Mouse (Mus musculus) CD4-positive, CD25-positive, alpha-beta regulatory T cell, adult 2 months (primary cell): ENCODE data around the gene Zfp941.
A peak's percentile ranks its signal among the peaks of the same experiment; 100 is the strongest.

Experiments used
- DNase-seq: peaks from one replicate; pipeline ENCODE4 v3.0.0-alpha.2; 2012; ENCODE audit warnings: low read depth, low spot score

Gene Zfp941

DNA sequence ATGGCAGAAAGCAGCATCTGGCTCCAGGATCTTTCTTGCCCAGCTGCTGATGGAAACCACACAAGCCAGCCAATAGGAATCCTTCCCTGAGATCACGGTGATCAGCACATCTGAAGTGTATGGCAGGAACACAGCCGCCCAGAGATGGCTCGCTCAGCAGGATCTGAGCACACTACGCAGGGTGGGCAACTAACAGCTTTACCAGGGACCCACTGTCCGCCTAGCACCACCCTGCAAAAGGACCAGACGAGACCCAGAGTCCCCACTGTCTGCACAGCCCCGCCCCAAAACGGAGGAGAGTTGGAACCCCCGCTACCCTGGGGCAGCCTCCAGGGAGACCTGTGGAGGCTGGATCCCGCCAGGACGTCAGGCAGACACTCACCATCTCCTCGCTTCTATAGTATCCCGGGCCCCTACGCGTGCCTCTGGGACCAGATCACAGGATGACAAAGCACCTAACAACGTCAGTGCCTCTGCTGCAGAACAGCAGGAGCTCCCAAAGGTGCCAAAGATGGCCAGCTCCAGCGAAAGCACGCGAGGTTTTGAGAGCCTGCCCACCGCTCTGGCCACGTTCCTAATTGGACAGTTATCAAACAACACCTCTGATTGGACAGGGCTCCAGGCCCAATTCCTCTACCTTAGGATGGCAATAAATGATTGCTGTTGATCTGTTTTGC is at the start of gene Zfp941:
Zfp941 (minus strand) TSS at position 526 of the 677 bp plus-strand sequence.
- DNase-seq = peak; percentile 16

DNA sequence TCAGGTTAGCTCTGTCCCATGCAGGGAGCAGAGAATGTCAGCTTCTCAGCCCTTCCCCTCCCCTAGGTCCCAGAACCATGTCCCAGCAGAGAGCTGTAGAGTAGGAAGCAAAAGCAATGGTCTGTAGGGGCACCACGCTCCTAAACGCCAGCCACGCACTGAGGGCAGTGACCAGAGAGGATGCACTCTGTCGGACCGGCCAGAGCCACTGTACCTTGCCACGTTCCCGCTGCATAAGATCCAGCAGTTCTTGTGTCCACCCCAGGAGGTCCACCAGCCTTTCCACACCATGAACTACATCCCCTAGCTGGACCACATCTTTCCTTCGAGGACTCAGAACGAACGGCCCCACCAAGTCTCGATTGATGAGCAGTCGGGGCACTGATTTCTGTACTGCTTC is 42.8 kb upstream of the Zfp941 start:
- DNase-seq = no peak

GRCm38 (mm10) chr7:140860728-140861127 is 38.8 kb upstream of the Zfp941 start:
- no peak for DNase-seq

DNA sequence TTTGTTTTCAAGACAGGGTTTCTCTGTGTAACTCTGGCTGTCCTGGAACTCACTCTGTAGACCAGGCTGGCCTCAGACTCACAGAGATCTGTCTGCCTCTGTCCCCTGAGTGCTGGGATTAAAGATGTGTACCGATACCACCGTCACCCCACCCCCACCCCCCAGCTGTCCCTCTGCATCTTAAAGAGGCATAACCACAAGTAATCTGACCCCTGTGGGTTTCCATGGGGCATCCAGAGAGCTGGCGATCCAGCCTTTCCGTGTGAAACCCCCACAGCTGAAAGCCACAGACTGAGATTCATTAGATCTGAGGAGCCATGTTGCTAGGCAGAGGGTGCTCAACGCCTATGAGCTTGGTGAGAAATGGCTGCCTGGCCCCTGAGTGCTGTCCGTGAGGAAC is 38.0 kb upstream of the Zfp941 start:
- DNase-seq = no peak

DNA sequence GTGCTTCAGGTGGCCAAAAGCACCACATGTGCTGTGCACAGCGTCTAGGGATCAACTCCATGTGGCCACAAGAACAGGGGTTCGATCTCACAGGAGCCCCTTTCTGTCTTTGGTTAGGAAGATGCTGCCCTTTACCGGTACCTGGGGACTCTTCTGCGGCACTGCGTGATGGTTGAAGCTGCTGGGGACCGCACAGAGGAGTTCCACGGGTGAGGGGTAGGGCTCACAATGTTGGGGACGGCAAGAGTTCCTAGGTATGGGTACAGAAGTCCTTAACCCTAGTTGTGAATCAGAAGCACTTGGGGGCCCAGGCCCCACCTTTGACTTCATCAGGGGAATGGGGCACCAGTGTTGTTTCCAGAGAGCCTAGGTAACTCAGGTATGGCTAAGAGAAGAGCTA is 36.8 kb upstream of the Zfp941 start:
- no peak for DNase-seq

GRCm38 (mm10) chr7:140857550-140858505 is 35.9 kb upstream of the Zfp941 start, which contains the start of gene Bet1l:
Gene Bet1l (minus strand): TSS chr7:140857577.
- DNase-seq = no peak

- peak; percentile 85 for DNase-seq
Measured at GRCm38 (mm10) chr7:140856785-140857549, 35.0 kb upstream of the Zfp941 start, which contains the start of gene Ric8a. Gene Ric8a (plus strand): TSS chr7:140856957.

GRCm38 (mm10) chr7:140855860-140856784 is 34.1 kb upstream of the Zfp941 start, which contains the start of gene Gm45785:
Gene Gm45785 (minus strand): TSS chr7:140856331.
- peak; percentile 81 for DNase-seq

- no peak for DNase-seq
Measured at GRCm38 (mm10) chr7:140855181-140855580, 33.2 kb upstream of the Zfp941 start.

GRCm38 (mm10) chr7:140854483-140854882 is 32.5 kb upstream of the Zfp941 start:
- no peak for DNase-seq

- DNase-seq = no peak
Measured at GRCm38 (mm10) chr7:140853386-140853785, 31.4 kb upstream of the Zfp941 start.

- DNase-seq = no peak
Measured at GRCm38 (mm10) chr7:140851916-140852315, 29.9 kb upstream of the Zfp941 start.

GRCm38 (mm10) chr7:140848591-140848990 is 26.6 kb upstream of the Zfp941 start:
- no peak for DNase-seq

DNA sequence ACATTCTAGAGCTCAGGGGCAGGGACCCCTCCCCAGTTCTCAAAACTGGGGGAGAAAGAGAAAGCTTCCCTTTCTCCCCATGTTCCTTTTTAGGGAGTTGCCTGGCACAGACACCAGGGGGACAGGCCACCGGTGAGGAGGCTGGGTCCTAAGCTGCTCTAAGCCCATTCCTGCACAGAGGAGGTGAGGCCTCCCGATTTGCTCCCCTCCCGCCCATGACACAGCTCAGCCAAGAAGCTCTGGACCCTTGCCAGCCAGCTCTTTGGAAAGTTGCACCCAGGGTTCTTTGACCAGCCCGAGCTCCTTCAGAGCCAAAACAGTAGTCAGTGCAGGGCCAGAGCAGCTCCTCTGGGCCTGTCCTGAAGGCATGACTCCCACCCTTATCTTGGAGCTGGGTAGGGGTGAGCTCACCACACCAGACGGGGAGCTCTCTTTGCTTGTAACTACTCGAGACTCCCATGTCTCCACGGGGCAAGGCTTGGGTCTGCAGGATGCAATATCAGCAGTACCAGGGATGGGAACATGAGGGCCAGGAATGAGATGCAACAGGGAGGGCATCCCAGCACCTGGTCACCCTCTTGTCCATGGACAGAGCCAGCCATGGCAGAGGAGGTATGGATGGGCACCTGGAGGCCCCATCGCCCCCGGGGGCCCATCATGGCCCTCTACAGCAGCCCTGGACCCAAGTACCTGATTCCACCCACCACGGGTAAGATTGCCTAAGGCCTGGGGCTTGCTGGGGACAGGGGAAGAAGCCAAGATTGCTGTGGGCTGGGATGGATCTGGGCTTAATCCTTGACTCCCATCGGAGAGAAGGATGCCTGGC is 26.0 kb upstream of the Zfp941 start, which contains the start of gene Odf3:
Odf3 (plus strand) TSS at position 51 of the 826 bp plus-strand sequence.
- DNase-seq = no peak

- DNase-seq = no peak
Measured at GRCm38 (mm10) chr7:140846676-140847075, 24.7 kb upstream of the Zfp941 start.

- no peak for DNase-seq
Measured at GRCm38 (mm10) chr7:140845683-140846082, 23.7 kb upstream of the Zfp941 start.

- peak; percentile 92 for DNase-seq
Measured at GRCm38 (mm10) chr7:140844905-140845665, 23.1 kb upstream of the Zfp941 start, which contains the start of gene Scgb1c1. Gene Scgb1c1 (plus strand): TSS chr7:140845547.

DNA sequence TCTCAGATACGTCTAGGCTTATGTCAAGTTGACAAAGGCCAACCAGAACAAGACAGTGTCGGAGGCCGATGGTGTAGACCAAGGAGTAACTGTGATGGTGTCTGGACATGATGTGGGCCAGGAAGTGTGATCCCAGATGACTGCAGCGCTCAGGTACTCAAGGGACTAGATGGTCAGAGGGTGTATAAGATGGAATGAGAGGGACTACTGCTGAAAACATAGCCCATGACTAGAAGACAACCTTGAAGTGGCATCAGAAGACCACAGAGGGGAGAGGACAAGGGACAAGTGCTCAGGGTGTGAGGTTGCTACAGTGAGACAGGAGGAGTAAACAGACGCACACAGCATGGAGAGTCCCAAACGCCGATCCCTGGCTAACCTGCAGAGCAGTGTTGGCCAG is 21.8 kb upstream of the Zfp941 start:
- DNase-seq = no peak
